Mouse (Mus musculus) lung, adult 2 months (tissue): ENCODE measurements at regions not wholly inside any gene's neighbourhood (a gene's known extent, or its start where the extent isn't known, plus 50 kb on each side); places are given as distances from the start of the nearest gene placed in this dataset.

Source experiments
- CTCF ChIP-seq: fragments of 200-500 bp; IDR thresholded peaks from 2 replicates; pipeline ENCODE4 v1.5.1; 2011; ENCODE audit warnings: mild to moderate bottlenecking, low read length, control low read depth; ENCODE audit not compliant: insufficient read depth
- POLR2A ChIP-seq: fragments of 200-500 bp; IDR thresholded peaks from 2 replicates; pipeline ENCODE4 v1.6.1; 2011; ENCODE audit warnings: low read depth, mild to moderate bottlenecking, control low read depth, low read length, borderline replicate concordance; ENCODE audit errors: extremely low read depth

GRCm38 (mm10) chr2:149763864-149764263, 65.1 kb upstream of the Syndig1 start:
- TF ChIP-seq CTCF (no peak), POLR2A (no peak)
